Mouse (Mus musculus): ENCODE measurements around the gene Cabp4.
A peak's percentile ranks its signal among the peaks of the same experiment; 100 is the strongest.
"Not testable (repeated sequence)": the region's sequence is repeated elsewhere in the genome, so short reads cannot be mapped to it uniquely, and the experiment has no call there.

Cabp4 gene

DNA sequence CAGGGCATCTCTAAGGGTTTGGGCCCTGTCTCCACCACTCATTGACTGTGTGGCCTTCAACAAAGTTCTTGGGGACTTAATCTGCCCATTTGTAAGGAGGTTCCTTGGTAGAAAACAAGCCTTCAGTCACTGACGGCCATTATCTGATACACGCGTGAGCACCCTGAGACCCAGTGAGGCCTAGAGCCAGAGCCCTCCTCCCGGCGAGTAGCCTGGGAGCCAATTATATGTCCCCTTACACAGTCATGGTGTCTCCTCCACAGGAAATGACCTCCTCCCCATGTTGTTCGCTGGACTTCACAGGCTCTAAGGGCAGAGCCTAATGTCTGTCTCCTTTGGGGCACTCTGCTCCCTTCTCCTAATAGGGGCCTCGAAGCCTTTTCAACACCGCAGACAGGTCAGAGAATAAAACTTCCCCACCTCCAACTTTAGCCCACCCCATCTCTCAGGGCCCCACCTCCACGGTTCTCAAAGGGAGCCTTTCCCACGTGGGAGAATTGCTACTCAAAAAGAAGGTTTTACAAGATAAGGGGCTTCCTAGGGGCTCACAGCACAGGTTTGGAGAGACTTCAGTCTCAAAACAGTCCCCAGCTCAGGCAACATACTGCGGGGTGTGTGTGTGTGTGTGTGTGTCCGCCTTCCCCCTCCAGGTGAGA lies 2.7 kb upstream of the Cabp4 start:
- DNase-seq: no peak

- DNase-seq: no peak
Observed at GRCm38 (mm10) chr19:4145936-4146335, 2.1 kb upstream of the Cabp4 start.

DNA sequence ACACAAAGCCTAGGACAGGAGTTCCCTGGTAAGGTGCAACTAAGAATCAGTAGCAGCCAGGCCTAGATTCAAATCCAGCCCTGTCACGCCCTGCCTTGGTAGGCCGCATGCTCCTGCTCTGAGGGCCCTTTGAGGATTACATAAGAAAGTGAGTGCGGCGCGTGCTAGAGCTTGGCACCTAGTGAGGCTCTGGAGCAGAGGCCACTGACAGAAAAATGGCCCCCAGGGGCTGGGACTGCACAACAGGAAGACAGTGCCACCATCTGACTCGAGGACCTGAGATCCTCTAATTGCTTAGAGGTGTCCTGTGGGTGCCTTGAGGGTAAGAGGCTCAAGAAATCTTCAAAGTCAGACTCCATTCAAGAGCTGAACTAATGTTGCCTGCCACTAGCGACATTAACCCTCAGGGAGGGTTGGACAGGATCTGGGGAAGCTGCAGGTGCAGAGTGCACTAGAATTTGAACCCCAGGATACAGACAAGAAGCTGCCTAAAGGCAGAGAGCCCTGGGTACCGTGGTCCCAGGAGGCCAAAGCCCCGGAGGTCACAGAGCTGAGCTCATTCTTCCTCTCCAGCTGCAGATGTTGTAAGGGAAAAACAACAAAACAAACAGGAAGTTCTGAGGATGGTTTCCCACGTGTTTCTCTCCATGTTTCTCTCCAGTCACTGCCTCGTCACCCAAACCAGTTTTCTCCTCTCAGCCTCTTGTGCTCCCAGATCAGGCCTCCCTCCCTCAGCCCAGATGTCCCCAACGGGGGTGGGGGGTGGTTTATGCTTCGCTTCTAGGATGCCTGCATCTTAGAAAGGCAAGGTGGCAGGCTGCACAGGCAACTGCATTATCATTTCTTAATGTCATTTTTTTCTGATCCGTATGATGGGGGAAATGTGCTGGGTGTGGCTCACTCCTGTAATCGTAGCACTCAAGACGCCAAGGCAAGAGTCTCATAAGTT lies 991 bp upstream of the Cabp4 start:
- DNase-seq: no peak

DNA sequence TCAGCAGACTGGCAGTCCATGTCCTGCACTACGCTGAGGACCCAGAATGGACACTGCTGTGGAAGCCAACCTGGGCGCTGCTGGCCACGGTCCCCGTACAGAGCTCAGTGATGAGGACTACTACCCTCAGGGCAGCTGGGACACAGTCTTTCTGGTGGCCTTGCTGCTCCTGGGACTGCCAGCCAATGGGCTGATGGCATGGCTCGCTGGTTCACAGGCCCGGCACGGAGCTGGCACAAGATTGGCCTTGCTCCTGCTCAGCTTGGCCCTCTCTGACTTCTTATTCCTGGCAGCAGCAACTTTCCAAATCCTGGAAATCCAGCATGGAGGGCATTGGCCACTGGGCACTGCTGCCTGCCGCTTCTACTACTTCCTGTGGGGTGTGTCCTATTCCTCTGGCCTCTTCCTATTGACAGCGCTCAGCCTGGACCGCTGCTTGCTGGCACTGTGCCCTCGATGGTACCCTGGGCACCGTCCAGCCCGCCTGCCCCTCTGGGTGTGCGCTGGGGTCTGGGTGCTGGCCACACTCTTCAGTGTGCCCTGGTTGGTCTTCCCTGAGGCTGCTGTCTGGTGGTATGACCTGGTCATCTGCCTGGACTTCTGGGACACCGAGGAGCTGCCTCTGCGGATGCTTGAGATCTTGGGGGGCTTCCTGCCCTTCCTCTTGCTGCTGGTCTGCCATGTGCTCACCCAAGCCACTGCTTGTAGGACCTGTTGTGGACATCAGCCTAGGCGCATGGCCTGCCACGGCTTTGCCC lies 1.2 kb downstream of the Cabp4 start:
- DNase-seq: no peak

DNA sequence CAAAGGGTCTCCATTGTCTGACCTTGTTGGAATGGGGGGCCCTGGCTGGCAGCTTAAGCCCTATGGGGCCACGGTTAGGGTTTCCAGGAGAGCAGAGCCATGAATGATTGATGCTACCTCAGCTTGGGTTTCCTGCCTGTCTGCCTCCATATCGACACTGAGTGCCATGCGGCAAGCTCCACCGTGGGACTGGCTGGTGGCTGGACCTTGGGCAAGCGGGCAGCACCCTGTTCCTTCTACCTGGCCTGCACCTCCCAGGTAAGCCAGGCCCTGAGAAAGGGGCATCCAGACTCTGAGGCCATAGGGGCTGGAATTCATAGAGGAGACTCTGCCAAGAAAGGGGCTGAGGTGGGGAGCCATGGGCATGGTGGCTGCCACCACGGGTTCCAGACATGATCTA lies 3.7 kb downstream of the Cabp4 start:
- DNase-seq: no peak

- no peak for DNase-seq
Observed at GRCm38 (mm10) chr19:4139446-4139845, 4.4 kb downstream of the Cabp4 start, which contains the start of gene Gpr152. Gene Gpr152, plus strand, starts transcription at chr19:4139787.

GRCm38 (mm10) chr19:4137913-4138312 lies 5.9 kb downstream of the Cabp4 start:
- no peak for DNase-seq

GRCm38 (mm10) chr19:4136463-4136862 lies 7.4 kb downstream of the Cabp4 start:
- no peak for DNase-seq

- DNase-seq: not testable (repeated sequence)
Observed at GRCm38 (mm10) chr19:4135963-4136345, 7.9 kb downstream of the Cabp4 start.

DNA sequence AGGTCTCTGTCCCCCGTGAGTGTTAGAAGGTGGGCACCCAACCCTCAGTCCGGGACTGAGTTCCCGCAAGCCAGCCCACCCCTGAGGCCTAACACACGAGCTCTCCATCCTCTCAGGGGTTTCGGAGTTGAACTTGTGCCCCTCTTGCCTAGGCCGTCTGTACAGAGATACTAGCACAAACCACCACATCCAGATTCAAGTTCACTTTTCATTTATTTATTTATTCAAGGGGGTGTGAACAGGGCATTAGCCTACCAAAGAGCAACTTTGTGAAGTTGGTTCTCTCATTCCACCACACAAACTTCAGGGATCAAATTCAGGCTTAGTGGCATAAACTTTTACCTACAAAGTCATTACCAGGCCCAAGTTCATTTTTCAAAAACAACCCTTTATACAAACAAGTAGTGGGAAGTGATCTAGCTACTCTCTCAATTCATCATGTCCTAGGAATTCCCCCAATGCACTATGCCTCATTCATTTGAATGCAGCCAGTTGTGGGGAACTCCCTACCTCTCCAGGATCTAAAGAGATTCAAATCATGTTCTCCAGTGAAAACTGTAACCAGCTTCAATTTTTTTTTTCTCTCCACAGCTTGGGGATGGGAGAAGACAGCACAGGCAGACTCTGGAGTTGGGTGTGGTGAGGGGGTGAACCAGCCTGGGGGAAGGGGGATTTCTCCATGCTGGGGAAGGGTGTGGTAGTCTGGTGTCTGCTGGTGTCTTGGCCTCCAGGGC lies 8.4 kb downstream of the Cabp4 start:
- DNase-seq: not testable (repeated sequence)

DNA sequence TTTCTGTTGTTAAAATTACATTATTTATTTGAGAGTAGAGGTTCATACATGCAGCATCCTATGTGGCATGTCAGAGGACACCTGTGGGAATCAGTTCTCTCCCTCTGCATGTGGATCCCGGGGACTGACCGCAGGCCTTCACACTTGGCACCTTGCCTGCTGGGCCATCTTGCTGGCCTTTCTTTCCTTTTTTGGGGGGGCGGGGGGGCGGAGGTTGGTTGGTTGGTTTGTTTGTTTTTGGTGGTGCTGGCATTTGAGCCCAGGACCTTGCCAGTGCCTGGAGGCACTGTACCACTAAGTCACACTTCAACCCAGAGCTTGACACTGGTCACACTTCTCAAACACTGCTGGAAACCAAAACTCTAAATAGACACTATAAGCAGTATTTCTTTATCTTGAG lies 9.5 kb downstream of the Cabp4 start:
- DNase-seq: no peak

GRCm38 (mm10) chr19:4131768-4132167 lies 12.1 kb downstream of the Cabp4 start:
- DNase-seq: no peak

GRCm38 (mm10) chr19:4131075-4131474 lies 12.8 kb downstream of the Cabp4 start:
- no peak for DNase-seq

DNA sequence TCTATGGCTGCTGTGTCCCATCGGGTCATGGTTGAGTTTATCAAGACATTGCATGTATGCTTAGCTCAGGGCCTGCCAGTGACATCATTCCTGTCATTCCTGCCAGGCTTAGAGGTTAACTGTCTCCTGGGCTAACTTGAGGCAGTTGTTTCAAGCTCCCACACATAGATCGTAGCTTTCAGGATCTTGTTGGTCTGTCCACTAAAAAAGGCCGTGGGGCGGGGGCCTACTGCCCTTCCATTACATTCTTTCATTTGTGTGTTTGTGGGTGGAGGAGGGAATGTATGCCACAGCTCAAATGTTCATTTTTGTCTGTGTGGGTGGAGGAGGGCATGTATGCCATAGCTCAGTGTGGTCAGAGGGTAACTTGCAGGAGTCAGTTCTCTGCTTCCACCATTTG lies 13.7 kb downstream of the Cabp4 start:
- no peak for DNase-seq

DNA sequence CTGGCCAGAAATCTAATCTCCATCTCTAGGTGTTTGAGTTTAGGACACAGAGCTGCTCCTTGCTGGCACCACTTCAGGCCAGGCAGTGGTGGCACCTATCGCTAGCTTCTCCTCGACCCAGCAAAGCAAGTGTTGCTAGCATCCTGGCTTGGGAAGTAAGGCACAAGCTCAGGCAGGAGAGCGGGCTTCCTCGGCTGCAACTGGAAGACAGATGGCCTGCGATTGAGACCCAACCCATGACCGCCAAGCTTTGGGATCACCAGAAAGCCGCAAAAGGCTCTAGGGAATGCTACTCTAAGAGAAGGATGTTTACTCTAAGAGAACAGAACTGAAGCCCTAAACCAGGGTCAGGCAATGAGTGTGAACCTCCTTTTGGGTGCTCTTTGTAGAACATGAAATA lies 14.4 kb downstream of the Cabp4 start:
- no peak for DNase-seq

GRCm38 (mm10) chr19:4126759-4127495 lies 16.9 kb downstream of the Cabp4 start:
- DNase-seq: peak in 1 of 2 experiments; percentile 36

DNA sequence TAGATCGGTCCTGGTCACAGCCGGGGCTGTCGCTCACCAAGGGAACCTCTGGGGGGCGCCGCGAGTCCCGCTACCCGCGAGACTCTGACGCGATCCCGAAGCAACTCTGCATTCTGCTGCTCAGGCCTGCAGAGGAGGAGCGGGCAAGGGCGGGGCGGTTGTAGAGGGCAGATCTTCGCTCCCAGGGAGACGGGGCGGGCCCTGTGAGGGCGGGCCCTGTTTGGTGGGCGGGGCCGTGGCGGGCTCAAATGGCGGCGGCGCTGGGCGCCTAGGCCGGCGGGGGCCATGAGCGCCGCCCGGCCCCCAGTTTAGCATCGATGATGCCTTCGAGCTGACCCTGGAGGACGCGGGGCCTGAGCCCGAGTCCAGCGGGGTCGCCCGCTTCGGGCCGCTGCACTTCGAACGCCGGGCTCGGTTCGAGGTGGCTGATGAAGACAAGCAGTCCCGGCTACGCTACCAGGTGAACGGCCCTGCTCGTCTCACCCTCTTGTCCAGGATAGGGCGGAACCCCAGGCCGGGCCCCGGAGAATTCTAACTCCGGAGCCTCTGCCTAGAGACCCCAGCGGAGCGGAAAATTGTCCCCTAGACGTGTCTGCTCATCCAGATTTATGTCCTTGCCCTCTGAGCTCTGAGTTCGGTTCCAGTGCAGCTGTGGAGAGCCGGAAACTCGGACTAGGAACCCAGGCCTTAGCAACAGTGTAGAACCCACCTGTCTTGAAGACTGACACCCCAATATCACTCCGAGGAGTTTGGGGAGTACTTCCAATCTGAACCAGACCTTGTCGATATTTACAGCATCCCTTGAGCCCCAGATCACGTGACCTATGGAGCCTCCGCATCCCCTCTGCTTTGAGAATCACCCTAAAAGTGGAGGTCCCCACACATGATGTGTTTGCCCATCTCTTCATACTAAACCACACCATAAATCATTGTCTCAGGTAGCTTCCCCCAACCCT lies 17.8 kb downstream of the Cabp4 start, which contains the start of gene Aip:
Gene Aip, minus strand, starts transcription at position 118 of the 956 bp plus-strand sequence.
- peak; percentile 98 to 100 for DNase-seq

DNA sequence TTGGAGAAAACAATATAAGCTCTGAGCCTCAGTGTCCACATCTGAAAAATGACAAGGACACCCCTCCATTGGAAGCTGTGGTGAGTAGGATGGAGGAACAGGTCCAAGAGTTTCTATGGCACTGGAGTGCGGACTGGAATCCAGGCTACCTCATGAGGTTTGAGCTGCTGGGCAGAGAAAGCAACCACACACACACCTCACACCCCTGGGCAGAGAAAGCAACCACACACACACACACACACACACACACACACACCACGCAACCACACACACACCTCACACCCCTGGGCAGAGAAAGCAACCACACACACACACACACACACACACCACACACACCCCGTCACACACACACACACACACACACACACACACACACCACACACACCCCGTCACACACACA lies 18.6 kb downstream of the Cabp4 start:
- peak in 1 of 2 experiments; percentile 48 for DNase-seq

DNA sequence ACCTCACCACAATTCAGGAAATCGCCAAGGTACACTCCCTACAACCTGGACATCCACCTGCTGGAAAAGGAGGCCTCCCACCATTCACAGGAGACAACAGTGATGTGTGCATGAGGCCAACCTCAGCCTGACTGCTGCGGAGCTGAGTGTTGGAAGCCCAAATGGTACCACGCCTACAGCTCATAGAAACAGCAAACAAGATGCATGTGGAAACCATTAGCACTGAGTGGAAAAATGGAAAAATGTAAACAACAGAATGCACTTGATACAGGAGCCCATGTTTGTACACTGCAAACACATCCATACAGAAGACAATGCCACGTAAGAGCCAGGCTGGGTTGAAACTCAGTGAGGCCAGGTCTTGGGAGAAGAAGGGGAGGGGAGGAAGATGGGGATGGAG lies 19.4 kb downstream of the Cabp4 start:
- DNase-seq: no peak
